Mouse (Mus musculus): Measurements from ENCODE around the gene Tbrg4.

Tbrg4 gene

GRCm38 (mm10) chr11:6590933-6591675 is 34.8 kb downstream of the Tbrg4 start:
- no peak for DNase-seq (ENCODE audit: low read depth, low spot score)

GRCm38 (mm10) chr11:6589838-6590237 is 36.0 kb downstream of the Tbrg4 start:
- no peak for DNase-seq (ENCODE audit: low read depth, low spot score)

- no peak for DNase-seq (ENCODE audit: low read depth, low spot score)
Observed at GRCm38 (mm10) chr11:6588295-6588694, 37.6 kb downstream of the Tbrg4 start.

GRCm38 (mm10) chr11:6587249-6587940 is 38.5 kb downstream of the Tbrg4 start:
- DNase-seq (ENCODE audit: low read depth, low spot score) = no peak

GRCm38 (mm10) chr11:6586660-6587059 is 39.2 kb downstream of the Tbrg4 start:
- no peak for DNase-seq (ENCODE audit: low read depth, low spot score)

- no peak for DNase-seq (ENCODE audit: low read depth, low spot score)
Observed at GRCm38 (mm10) chr11:6585748-6586147, 40.1 kb downstream of the Tbrg4 start.

- no peak for DNase-seq (ENCODE audit: low read depth, low spot score)
Observed at GRCm38 (mm10) chr11:6581560-6581959, 44.3 kb downstream of the Tbrg4 start.

GRCm38 (mm10) chr11:6580065-6580750 is 45.7 kb downstream of the Tbrg4 start:
- no peak for DNase-seq (ENCODE audit: low read depth, low spot score)

- DNase-seq (ENCODE audit: low read depth, low spot score) = no peak
Observed at GRCm38 (mm10) chr11:6579361-6579760, 46.5 kb downstream of the Tbrg4 start.

GRCm38 (mm10) chr11:6576151-6576550 is 49.7 kb downstream of the Tbrg4 start:
- DNase-seq (ENCODE audit: low read depth, low spot score) = no peak

- no peak for DNase-seq (ENCODE audit: low read depth, low spot score)
Observed at GRCm38 (mm10) chr11:6569410-6569777, 56.5 kb downstream of the Tbrg4 start.

- no peak for DNase-seq (ENCODE audit: low read depth, low spot score)
Observed at GRCm38 (mm10) chr11:6568584-6569409, 57.1 kb downstream of the Tbrg4 start.

GRCm38 (mm10) chr11:6567951-6568350 is 57.9 kb downstream of the Tbrg4 start:
- no peak for DNase-seq (ENCODE audit: low read depth, low spot score)

GRCm38 (mm10) chr11:6566496-6566895 is 59.4 kb downstream of the Tbrg4 start:
- DNase-seq (ENCODE audit: low read depth, low spot score) = no peak

Measured in embryo, embryonic 11.5 days (tissue).